ENCODE assay signal across 8 mouse cellular contexts in the genomic region with DNA sequence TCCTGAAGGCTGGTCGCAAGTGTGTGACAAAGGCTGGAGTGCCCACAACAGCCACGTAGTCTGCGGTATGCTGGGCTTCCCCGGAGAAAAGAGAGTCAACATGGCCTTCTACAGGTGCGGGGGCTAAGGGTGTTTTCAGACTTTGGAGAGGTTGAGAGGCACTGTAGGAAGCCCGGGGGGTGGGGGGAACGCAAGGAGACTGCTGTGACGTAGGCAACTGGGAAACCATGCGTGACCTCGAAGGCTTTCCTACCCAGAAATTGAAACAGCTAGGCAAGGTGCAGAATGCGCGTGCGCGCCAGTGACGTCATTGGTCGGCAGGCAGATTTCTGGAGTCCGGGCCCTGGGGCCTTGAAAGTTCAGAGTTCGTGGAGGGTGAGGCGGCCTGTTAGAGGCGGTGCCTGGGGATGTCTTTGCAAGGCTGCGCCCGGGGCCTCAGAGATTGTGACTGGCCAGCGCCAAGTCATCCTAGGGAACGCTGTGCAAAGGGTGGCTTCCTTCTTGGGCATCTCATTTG. TPM values are rescaled to one million over a fixed set of nuclear protein-coding genes. Genes with fewer than 3 reads are reported as not detected.
A peak's percentile ranks its signal among the peaks of the same experiment; 100 is the strongest.
DNase-seq lines count a peak whose midpoint lies in the region; ATAC-seq lines count a peak whose summit lies in the region.

No protein-coding gene starts in this region.

- H3K36me3 ChIP-seq in forebrain, embryonic 16.5 days (ENCODE audit: control insufficient read depth, insufficient read depth), result no peaks in the 10 kb centered on the region
- no peaks in the 10 kb centered on the region for H3K36me3 ChIP-seq in liver, embryonic 15.5 days (replicated peaks)
- no peaks in the 10 kb centered on the region for H3K36me3 ChIP-seq in neural tube, embryonic 11.5 days (ENCODE audit: control insufficient read depth, insufficient read depth, low read length)
- H3K36me3 ChIP-seq in stomach, embryonic 15.5 days, result no peaks in the 10 kb centered on the region

- 7% methylated on average over 24 of the region's 24 CpGs for WGBS in forebrain, embryonic 16.5 days
- WGBS in large intestine, adult 2 months, result 13% methylated on average over 24 of the region's 24 CpGs
- 12% methylated on average over 24 of the region's 24 CpGs for WGBS in liver, embryonic 15.5 days (ENCODE audit: insufficient replicate concordance)
- 7% methylated on average over 24 of the region's 24 CpGs for WGBS in neural tube, embryonic 11.5 days
- 19% methylated on average over 24 of the region's 24 CpGs for WGBS in stomach, embryonic 15.5 days

- no peak overlapping the region for H3K27ac ChIP-seq in forebrain, embryonic 16.5 days (ENCODE audit: low read length)
- H3K27ac ChIP-seq in liver, embryonic 15.5 days (replicated peaks), result peak overlapping the region; percentile 96
- no peak overlapping the region for H3K27ac ChIP-seq in neural tube, embryonic 11.5 days (ENCODE audit: low read depth, low read length)
- H3K27ac ChIP-seq in stomach, embryonic 15.5 days, result peak overlapping the region; percentile 4; the same call in 1 of the 2 replicates

- peaks cover under 1% of the 10 kb centered on the region; the same call in 1 of the 2 replicates for H3K27me3 ChIP-seq in forebrain, embryonic 16.5 days (replicated peaks; ENCODE audit: control insufficient read depth, insufficient read depth, low read length)
- H3K27me3 ChIP-seq in liver, embryonic 15.5 days, result peaks cover 25% of the 10 kb centered on the region
- H3K27me3 ChIP-seq in neural tube, embryonic 11.5 days (ENCODE audit: control insufficient read depth, insufficient read depth, low read length), result no peaks in the 10 kb centered on the region
- no peaks in the 10 kb centered on the region for H3K27me3 ChIP-seq in stomach, embryonic 15.5 days (replicated peaks)

- intact Hi-C loops in heart, postnatal 25 days (cut with DNase I), result no loop called here

- H3K4me3 ChIP-seq in forebrain, embryonic 16.5 days (replicated peaks; ENCODE audit: low read length), result peak overlapping the region; percentile 40
- H3K4me3 ChIP-seq in liver, embryonic 15.5 days (replicated peaks), result peak overlapping the region; percentile 39
- peak overlapping the region; percentile 10; the same call in 1 of the 2 replicates for H3K4me3 ChIP-seq in neural tube, embryonic 11.5 days (ENCODE audit: low read depth, low read length)
- H3K4me3 ChIP-seq in stomach, embryonic 15.5 days (replicated peaks), result peak overlapping the region; percentile 19

- peak; percentile 86 to 89 for DNase-seq in CD8-positive naive resting alpha-beta T cell, adult 2 months (ENCODE audit: low read depth in 2 of 2, low spot score in 2 of 2)
- DNase-seq in cerebellum, adult 11-12 months, result peak; percentile 85
- peak; percentile 81 for DNase-seq in heart, postnatal 25 days (ENCODE audit: low spot score)
- peak; percentile 94 for DNase-seq in large intestine, adult 2 months (ENCODE audit: low read depth, low spot score)
- DNase-seq in neural tube, embryonic 11.5 days (ENCODE audit: low spot score), result peak; percentile 87

- peak; percentile 53 for ATAC-seq in forebrain, embryonic 16.5 days
- peak; percentile 99 for ATAC-seq in liver, embryonic 15.5 days (ENCODE audit: insufficient read depth)
- ATAC-seq in neural tube, embryonic 11.5 days (ENCODE audit: insufficient read depth, low FRiP score, low TSS enrichment), result peak; percentile 55; the same call in 1 of the 2 replicates
- peak; percentile 86 for ATAC-seq in stomach, embryonic 15.5 days (ENCODE audit: insufficient read depth, low FRiP score, low read depth)

- peak overlapping the region; percentile 75 for H3K4me2 ChIP-seq in forebrain, embryonic 16.5 days (ENCODE audit: low read length)
- peak overlapping the region; percentile 67 for H3K4me2 ChIP-seq in liver, embryonic 15.5 days
- peak overlapping the region; percentile 43 for H3K4me2 ChIP-seq in neural tube, embryonic 11.5 days (ENCODE audit: low read depth)
- peak overlapping the region; percentile 51 for H3K4me2 ChIP-seq in stomach, embryonic 15.5 days

- H3K9me3 ChIP-seq in forebrain, embryonic 16.5 days (ENCODE audit: control insufficient read depth, low read length), result no peaks in the 10 kb centered on the region
- no peaks in the 10 kb centered on the region for H3K9me3 ChIP-seq in liver, embryonic 15.5 days (replicated peaks)
- H3K9me3 ChIP-seq in neural tube, embryonic 11.5 days (ENCODE audit: control insufficient read depth, low read length), result no peaks in the 10 kb centered on the region
- H3K9me3 ChIP-seq in stomach, embryonic 15.5 days, result no peaks in the 10 kb centered on the region

- H3K4me1 ChIP-seq in forebrain, embryonic 16.5 days (replicated peaks; ENCODE audit: control insufficient read depth, insufficient read depth, low read length), result peaks cover 16% of the 10 kb centered on the region
- H3K4me1 ChIP-seq in liver, embryonic 15.5 days (replicated peaks), result peaks cover 48% of the 10 kb centered on the region
- H3K4me1 ChIP-seq in neural tube, embryonic 11.5 days (ENCODE audit: control insufficient read depth, insufficient read depth, low read length), result peaks cover 2% of the 10 kb centered on the region; the same call in 1 of the 2 replicates
- peaks cover 25% of the 10 kb centered on the region for H3K4me1 ChIP-seq in stomach, embryonic 15.5 days

- peak overlapping the region; percentile 43 for H3K9ac ChIP-seq in forebrain, embryonic 16.5 days (replicated peaks; ENCODE audit: low read depth, low read length)
- H3K9ac ChIP-seq in liver, embryonic 15.5 days, result peak overlapping the region; percentile 49
- peak overlapping the region; percentile 49 for H3K9ac ChIP-seq in neural tube, embryonic 11.5 days (ENCODE audit: low read length)
- no peak overlapping the region for H3K9ac ChIP-seq in stomach, embryonic 15.5 days

RNA-seq across cellular contexts. Expression of gene Loxl3, which starts 4.6 kb away (rescaled TPM):
- 5.3 and 6.0 TPM in 2 replicates for polyA plus RNA-seq in forebrain, embryonic 16.5 days (2015; fragmentation: Nextera tagmentation; extraction: Ambion mirVana)
- 1 to 10 TPM; 2.0 to 4.2 TPM for total RNA-seq in heart, postnatal 25 days (2021)
- 3.1 and 3.9 TPM in 2 replicates for polyA plus RNA-seq in large intestine, adult 2 months (2012; rRNA removed)
- polyA plus RNA-seq in liver, embryonic 15.5 days (2015; fragmentation: Nextera tagmentation; extraction: Ambion mirVana), result 1.7 and 2.1 TPM in 2 replicates
- 6.7 and 9.2 TPM in 2 replicates for polyA plus RNA-seq in neural tube, embryonic 11.5 days (2014; fragmentation: Nextera tagmentation; extraction: Ambion mirVana)
- polyA plus RNA-seq in stomach, embryonic 15.5 days (2015; fragmentation: Nextera tagmentation; extraction: Ambion mirVana), result 14.2 and 16.2 TPM in 2 replicates

RNA-seq across cellular contexts. Expression of gene Dok1, which starts 5.3 kb away (rescaled TPM):
- 2.0 and 2.1 TPM in 2 replicates for polyA plus RNA-seq in forebrain, embryonic 16.5 days (2015; fragmentation: Nextera tagmentation; extraction: Ambion mirVana)
- total RNA-seq in heart, postnatal 25 days (2021), result 1 to 10 TPM; 2.9 to 3.2 TPM
- polyA plus RNA-seq in large intestine, adult 2 months (2012; rRNA removed), result 9.8 and 10.5 TPM in 2 replicates
- 19.9 and 21.1 TPM in 2 replicates for polyA plus RNA-seq in liver, embryonic 15.5 days (2015; fragmentation: Nextera tagmentation; extraction: Ambion mirVana)
- 5.6 and 7.1 TPM in 2 replicates for polyA plus RNA-seq in neural tube, embryonic 11.5 days (2014; fragmentation: Nextera tagmentation; extraction: Ambion mirVana)
- 11.9 and 14.3 TPM in 2 replicates for polyA plus RNA-seq in stomach, embryonic 15.5 days (2015; fragmentation: Nextera tagmentation; extraction: Ambion mirVana)

RNA-seq across cellular contexts. Expression of gene Aup1, which starts 15.8 kb away (rescaled TPM):
- polyA plus RNA-seq in forebrain, embryonic 16.5 days (2015; fragmentation: Nextera tagmentation; extraction: Ambion mirVana), result 157 and 186 TPM in 2 replicates
- total RNA-seq in heart, postnatal 25 days (2021), result 10 to 100 TPM; 65.5 to 73.0 TPM
- polyA plus RNA-seq in large intestine, adult 2 months (2012; rRNA removed), result 363 and 445 TPM in 2 replicates
- polyA plus RNA-seq in liver, embryonic 15.5 days (2015; fragmentation: Nextera tagmentation; extraction: Ambion mirVana), result 189 and 201 TPM in 2 replicates
- 122 TPM in 2 replicates for polyA plus RNA-seq in neural tube, embryonic 11.5 days (2014; fragmentation: Nextera tagmentation; extraction: Ambion mirVana)
- polyA plus RNA-seq in stomach, embryonic 15.5 days (2015; fragmentation: Nextera tagmentation; extraction: Ambion mirVana), result 211 and 212 TPM in 2 replicates

RNA-seq across cellular contexts. Expression of gene Htra2, which starts 16.5 kb away (rescaled TPM):
- polyA plus RNA-seq in forebrain, embryonic 16.5 days (2015; fragmentation: Nextera tagmentation; extraction: Ambion mirVana), result 70.7 and 77.8 TPM in 2 replicates
- total RNA-seq in heart, postnatal 25 days (2021), result 10 to 100 TPM; 31.8 to 33.9 TPM
- 39.7 and 39.9 TPM in 2 replicates for polyA plus RNA-seq in large intestine, adult 2 months (2012; rRNA removed)
- 87.9 and 93.6 TPM in 2 replicates for polyA plus RNA-seq in liver, embryonic 15.5 days (2015; fragmentation: Nextera tagmentation; extraction: Ambion mirVana)
- polyA plus RNA-seq in neural tube, embryonic 11.5 days (2014; fragmentation: Nextera tagmentation; extraction: Ambion mirVana), result 33.2 and 34.1 TPM in 2 replicates
- 86.6 and 94.1 TPM in 2 replicates for polyA plus RNA-seq in stomach, embryonic 15.5 days (2015; fragmentation: Nextera tagmentation; extraction: Ambion mirVana)

RNA-seq across cellular contexts. Expression of gene Dqx1, which starts 19.1 kb away (rescaled TPM):
- polyA plus RNA-seq in forebrain, embryonic 16.5 days (2015; fragmentation: Nextera tagmentation; extraction: Ambion mirVana), result 0.30 and 0.31 TPM in 2 replicates
- under 1 TPM; 0.36 to 0.52 TPM for total RNA-seq in heart, postnatal 25 days (2021)
- polyA plus RNA-seq in large intestine, adult 2 months (2012; rRNA removed), result 35.3 and 57.3 TPM in 2 replicates
- polyA plus RNA-seq in liver, embryonic 15.5 days (2015; fragmentation: Nextera tagmentation; extraction: Ambion mirVana), result 6.8 and 7.8 TPM in 2 replicates
- polyA plus RNA-seq in neural tube, embryonic 11.5 days (2014; fragmentation: Nextera tagmentation; extraction: Ambion mirVana), result 1.4 and 1.6 TPM in 2 replicates
- polyA plus RNA-seq in stomach, embryonic 15.5 days (2015; fragmentation: Nextera tagmentation; extraction: Ambion mirVana), result 5.4 and 7.1 TPM in 2 replicates

Comparison
In these comparisons a context has a peak if more than half of its experiments do, and no peak if none do; other contexts are left out.
1. H3K27ac ChIP-seq: peak in liver, embryonic 15.5 days (single experiment) and stomach, embryonic 15.5 days (single experiment); none in forebrain, embryonic 16.5 days (single experiment) and neural tube, embryonic 11.5 days (single experiment).
2. Peak in every context shown above with its lines, with median percentiles within 50 percentile points of each other: DNase-seq, ATAC-seq, H3K4me2 ChIP-seq and H3K4me3 ChIP-seq.